Mouse (Mus musculus): ENCODE measurements at regions not wholly inside any gene's neighbourhood (a gene's known extent, or its start where the extent isn't known, plus 50 kb on each side); places are given as distances from the start of the nearest gene placed in this dataset.

- no peak for DNase-seq
These were observed 428.2 kb upstream of the Atp2b1 start for GRCm38 (mm10) chr10:98485751-98486681.

DNA sequence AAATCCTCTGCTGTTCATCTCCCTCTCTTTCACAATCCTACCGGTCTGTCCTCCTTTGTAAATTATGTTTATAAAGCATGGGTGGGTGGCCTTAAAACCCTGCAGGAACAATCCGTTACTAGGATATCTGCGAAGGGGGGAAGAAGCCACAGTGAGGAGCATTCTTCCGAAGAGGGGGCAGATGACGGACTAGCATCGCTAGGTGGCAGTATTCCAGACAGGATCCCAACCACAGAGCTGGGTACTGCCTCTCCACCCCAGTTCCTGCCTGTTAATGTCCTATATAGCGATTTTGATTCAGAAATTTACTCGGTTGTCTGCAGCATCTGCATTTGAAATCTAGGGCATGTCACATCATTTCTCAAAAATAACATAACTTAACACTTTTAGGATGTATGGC lies 419.9 kb upstream of the Atp2b1 start:
- peak; percentile 51 for DNase-seq

- DNase-seq, result no peak
These were observed 418.0 kb upstream of the Atp2b1 start for GRCm38 (mm10) chr10:98496254-98496653.

DNA sequence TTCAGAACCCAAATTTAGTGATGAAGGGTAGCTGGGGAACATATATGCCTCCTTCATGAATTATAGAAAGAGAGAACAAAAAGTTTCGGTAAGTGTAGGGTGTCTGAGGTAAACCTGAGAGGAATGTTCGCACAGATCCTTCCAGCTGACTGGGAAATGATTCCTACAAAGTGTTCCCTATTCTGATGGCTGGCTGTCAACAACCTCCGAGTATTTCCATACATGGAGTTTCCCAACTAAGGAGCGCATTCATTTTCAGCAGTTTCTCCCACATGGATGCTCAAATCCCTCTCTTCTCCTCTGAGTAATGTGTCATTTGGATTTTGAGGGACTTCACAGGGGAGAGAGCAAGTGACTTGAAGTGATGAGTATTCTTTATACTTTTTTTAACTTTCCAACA lies 413.9 kb upstream of the Atp2b1 start:
- no peak for DNase-seq

GRCm38 (mm10) chr10:98501566-98501965 lies 412.6 kb upstream of the Atp2b1 start:
- DNase-seq, result no peak

GRCm38 (mm10) chr10:98504524-98504923 lies 409.7 kb upstream of the Atp2b1 start:
- no peak for DNase-seq

GRCm38 (mm10) chr10:98508515-98509143 lies 405.6 kb upstream of the Atp2b1 start:
- DNase-seq, result no peak

DNA sequence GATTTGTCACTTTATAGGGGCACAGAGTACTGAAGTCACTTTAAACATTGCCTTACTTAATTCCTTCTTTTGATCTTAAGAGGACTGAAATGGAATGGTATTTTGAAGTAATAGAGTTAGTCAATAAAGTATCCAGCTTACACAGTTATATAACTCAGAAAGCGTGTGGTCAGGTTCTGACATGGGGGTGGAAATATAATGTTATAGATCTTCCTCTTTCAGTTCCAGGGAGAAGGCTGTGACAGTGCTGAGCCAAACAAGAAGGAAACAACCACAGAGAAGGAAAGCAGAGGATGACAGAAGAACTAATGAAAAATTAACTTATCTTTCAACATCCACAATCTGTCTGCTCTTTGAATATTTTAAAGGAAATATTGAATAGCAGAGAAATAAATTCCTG lies 399.4 kb upstream of the Atp2b1 start:
- no peak for DNase-seq

GRCm38 (mm10) chr10:98517609-98518008 lies 396.6 kb upstream of the Atp2b1 start:
- DNase-seq, result no peak

GRCm38 (mm10) chr10:98529565-98529964 lies 384.6 kb upstream of the Atp2b1 start:
- DNase-seq, result no peak

GRCm38 (mm10) chr10:98531425-98531824 lies 382.8 kb upstream of the Atp2b1 start:
- DNase-seq, result no peak

- no peak for DNase-seq
These were observed 375.5 kb upstream of the Atp2b1 start for GRCm38 (mm10) chr10:98538706-98539105.

DNA sequence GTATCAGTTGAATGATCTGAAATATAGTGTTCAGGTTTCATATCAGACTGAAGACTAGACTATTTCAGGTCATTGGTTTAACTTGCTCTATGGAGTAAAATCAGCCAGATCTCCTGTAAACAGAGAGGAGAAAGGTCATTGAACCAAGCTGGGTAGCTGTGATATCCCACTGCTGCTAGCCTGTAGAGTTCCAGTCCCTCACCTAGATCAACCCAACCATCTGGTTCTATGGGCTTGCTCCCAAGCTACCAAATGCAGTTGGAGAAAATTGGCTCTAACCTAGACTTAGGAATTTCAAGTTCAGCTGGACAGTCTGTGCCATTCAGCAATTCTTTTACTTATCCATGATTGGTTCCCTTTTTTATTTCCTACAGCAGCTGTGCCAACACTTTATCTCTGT lies 373.1 kb upstream of the Atp2b1 start:
- no peak for DNase-seq

GRCm38 (mm10) chr10:98542072-98542471 lies 372.1 kb upstream of the Atp2b1 start:
- no peak for DNase-seq

DNA sequence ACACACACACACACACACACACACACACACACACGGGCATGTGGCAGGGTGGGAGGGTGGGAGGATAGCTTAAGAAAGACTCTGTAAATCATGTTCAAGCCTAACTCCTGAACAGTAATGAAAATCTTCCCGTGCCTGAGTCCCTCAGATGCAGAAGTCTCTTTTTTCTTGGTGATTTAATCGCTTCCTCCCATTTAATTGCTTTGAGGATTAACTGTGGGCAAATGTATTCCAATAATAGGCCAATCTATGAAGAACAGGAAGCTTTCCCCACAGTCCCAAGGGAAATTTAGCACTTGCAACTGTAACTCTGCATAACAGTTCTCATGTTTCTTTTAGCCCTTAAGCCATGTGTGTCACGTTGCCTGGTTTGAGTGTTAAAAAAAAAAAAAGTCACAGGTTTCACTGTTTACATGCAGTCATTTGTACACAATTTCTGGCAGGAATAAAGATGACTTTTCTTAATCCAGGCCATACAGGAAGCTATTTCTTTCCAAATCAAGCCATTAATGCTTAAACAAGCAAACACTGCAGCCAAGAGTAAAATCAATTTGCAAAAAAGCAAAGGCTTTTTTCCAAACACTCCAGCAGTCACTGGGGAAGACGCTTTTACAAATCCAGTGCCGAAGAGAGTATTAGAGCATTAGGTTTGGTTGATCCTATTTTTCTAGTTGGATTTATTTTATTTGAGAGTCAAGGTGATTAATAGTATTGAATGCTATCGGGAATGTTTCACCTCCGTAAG lies 370.8 kb upstream of the Atp2b1 start:
- no peak for DNase-seq

- DNase-seq, result no peak
These were observed 370.2 kb upstream of the Atp2b1 start for GRCm38 (mm10) chr10:98543998-98544349.

- DNase-seq, result no peak
These were observed 359.6 kb upstream of the Atp2b1 start for GRCm38 (mm10) chr10:98554575-98554974.

- no peak for DNase-seq
These were observed 356.6 kb upstream of the Atp2b1 start for GRCm38 (mm10) chr10:98557470-98558060.

DNA sequence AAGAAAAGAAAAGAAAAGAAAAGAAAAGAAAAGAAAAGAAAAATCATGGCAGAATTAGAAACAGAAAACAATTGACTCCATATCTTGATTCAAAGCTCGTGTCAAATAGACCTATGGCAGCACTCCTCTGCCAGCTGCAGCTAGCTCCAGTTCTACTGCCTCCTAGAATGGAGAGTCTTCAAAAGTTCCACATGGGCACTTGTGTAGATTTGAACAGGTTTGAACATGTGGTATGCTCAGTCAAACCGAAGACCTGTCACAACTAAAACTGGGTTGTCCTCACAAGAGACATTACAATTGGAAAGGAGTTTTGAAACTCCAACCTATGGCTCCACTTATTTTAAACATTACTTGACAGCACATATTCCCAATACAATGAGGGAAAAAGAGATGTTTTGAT lies 355.6 kb upstream of the Atp2b1 start:
- no peak for DNase-seq

DNA sequence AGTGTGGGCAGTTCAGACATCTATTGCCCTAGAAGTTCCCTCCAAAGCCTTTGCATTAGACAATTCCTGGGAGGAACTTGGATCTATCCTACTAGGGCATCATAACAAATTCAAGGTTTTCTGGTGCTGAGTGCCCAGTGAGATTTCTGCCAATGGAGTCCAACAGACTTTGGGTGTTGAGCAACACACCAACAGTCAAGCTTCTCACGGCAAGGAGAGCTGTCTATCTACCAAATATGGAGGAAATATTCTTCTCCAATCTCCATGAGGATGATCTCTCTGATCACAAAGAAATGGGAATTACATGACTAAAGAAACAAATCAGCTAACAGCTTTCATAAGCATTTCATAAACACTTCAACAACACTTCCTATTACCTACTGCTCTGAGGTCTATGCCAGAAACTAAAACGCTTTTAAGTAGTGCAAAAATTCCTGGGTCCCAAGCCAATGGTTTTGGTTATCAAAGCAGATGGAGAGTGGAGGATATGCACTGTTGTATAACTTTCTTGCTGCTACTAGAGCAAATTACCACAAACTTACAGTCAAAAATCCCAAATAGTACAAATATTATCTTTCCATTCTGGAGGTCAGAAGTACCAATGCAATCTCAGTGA lies 351.8 kb upstream of the Atp2b1 start:
- no peak for DNase-seq

DNA sequence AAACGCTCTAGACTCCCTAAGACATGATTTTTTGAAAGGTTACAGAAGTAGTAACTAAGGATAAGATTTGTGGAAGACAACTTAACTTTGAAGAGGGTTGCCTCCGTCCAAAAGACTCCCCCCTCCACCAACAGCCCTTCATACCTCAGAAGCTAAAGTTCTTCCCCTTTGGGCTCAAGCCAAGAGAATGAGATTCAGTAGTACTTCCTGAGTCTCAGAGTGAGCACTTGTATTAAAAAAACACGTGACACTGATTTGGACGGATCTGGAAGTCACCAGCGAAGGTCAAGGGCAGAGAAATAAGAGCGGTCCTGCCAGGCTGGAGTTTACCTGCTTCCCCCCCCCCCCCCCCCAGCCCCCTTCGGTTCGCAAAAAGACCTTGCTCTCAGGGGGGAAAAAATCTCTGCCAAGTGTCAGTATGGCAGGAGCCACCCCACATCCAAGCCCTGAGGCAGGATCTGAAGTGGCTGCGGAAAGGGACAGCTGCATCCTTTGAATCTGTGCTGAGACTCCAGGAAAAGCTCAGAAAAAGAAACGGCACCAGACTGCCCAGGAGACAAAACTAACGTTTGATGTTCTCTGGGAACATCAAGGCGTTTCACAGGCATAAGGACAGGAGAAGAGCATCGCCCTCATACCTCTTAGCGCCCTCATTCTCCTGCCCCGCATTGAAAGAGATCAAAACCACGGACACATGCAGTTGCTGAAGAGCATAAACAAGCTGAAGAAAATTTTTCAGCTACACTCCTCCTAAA lies 341.2 kb upstream of the Atp2b1 start:
- no peak for DNase-seq

DNA sequence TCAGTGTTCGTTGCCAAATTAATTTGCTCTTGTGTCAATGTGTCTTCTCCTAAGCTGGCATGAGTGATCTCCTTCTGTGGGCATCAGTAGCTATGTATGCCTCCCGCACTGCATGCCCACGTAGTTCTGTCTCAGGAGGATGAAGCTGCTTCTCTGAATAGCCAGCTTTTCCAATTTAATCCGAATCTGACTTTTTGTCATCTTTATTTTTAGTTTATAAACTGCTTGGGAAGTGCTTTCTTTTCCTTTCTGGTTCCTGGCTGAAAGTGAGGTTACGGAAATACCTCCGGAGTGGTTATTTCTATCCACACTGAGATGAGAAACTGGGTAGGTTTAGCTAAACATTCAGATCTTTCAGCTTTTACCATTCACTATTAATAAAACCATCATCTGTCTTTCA lies 337.2 kb upstream of the Atp2b1 start:
- DNase-seq, result no peak
